Mouse (Mus musculus) large intestine, adult 2 months (tissue): ENCODE measurements at regions not wholly inside any gene's neighbourhood (a gene's known extent, or its start where the extent isn't known, plus 50 kb on each side); places are given as distances from the start of the nearest gene placed in this dataset.

ENCODE experiments used
- DNase-seq: peaks from one replicate; pipeline ENCODE4 v3.0.0-alpha.2; 2012; ENCODE audit warnings: low read depth, low spot score
- WGBS: fragments of 180-500 bp; shearing (Covaris S2); methylation state at CpG from one replicate; pipeline ENCODE4 v1.1.7; 2018; 5-methylcytosine and 5-hydroxymethylcytosine counted together

DNA sequence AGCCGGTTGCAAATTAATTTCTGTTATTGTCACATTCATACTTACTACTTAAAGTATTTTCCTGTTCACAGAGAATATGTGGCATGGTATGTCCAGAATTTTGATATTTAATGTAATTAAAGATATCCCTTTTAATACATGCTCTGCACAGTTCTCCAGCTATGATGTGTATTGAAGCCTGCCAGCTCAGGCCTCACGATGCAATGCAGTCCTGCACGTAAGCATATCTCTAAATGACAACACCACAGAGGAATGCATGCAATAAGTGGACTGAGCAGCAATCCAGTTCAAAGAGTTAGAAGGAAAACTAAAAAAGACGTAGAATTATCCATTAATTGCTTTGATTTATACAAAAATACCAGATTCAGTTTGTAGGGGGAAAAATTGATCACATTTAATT, 373.4 kb downstream of the Ptprc start:
- DNase-seq = no peak
- 66% methylated on average over 4 of the region's 4 CpGs for WGBS

GRCm38 (mm10) chr1:137800752-137801151, 374.8 kb downstream of the Ptprc start:
- WGBS = 66% methylated on average over 2 of the region's 2 CpGs
- DNase-seq = no peak

DNA sequence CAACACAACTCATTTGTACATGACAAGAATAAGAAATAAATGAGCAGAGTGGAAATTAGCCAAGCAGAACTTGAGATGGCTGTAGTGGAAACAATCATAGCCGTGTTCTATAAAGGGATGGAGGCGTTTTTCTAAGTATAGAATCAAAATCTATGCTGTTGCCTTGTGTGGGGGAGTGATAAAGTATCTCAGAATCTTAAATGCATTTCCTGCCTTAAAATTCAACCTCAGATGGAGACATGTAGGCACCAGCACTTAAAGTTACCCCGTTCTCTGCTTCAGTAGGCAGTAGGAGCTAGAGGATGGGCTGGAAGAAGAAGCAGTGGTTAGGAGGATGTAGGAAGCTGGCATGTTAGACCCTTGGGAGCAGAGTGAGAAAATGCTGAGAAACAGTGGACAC, 386.7 kb downstream of the Ptprc start:
- no peak for DNase-seq
- 71% methylated on average over 3 of the region's 3 CpGs for WGBS

GRCm38 (mm10) chr1:137786653-137787052, 388.9 kb downstream of the Ptprc start:
- no peak for DNase-seq

DNA sequence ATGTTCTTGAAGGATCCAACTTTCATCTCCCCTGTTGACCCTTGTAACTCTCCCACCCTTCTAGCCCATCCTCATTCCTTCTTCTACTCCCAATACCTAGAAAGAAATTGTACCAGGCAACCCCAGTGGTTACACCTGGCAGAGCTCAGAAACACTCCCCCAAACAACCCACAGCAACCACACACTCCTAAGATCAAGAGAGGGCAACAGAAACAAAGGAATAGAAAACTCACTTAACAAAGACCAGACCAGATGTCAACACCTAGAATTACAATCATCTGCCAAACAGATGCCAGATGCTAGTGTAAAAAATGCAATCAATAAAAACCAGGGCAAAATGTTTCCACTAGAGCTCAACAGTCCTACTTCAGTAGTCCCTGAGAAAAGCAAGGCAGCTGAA, 400.9 kb downstream of the Ptprc start:
- DNase-seq = no peak

GRCm38 (mm10) chr1:137760797-137761196, 414.7 kb downstream of the Ptprc start:
- no peak for DNase-seq
- WGBS = 80% methylated on average over 4 of the region's 4 CpGs

DNA sequence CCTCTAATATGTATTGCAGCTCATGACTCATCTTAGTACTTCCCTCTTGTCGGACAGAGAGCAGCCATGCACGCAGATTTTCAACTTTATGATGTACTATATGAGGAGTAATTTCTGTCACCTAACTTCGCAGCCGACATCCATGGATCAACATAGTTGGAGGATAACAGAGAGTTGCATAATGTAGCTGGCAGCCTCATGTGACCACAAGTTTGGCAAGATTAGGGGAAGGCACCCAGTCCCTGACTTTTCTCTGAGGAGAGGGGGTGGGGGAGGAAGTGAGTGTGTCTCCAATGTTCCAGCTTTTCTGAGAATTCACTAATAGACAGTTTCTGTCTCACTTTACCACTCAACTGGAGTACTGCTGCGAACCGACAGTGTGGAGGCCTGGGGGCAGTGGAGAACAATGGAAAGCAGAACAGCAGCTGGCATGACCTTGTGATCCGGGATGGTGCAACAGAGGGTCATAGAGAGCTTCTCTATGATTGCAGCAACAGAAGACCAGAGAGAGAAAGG, 424.0 kb downstream of the Ptprc start:
- DNase-seq = no peak
- WGBS = 57% methylated on average over 7 of the region's 7 CpGs

DNA sequence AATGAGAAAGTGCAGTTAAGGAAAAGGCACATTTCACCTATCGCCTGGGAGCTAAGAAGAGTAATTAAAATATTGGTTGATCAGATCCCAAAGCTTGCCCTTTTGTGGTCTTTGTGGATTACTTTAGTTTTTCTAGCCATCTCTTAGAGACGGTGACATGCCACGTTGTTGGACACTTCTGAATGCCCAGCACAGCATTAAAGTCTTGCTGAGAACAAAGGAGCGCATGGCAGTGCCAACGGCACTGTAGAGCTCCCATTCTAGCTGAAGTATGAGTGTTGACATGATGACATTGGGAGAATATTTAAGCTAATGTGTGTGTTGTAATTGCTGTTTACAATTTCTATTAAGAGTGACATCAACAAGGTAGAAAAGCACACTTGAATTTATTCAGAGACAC, 424.6 kb downstream of the Ptprc start:
- 92% methylated on average over 5 of the region's 5 CpGs for WGBS
- DNase-seq = no peak

DNA sequence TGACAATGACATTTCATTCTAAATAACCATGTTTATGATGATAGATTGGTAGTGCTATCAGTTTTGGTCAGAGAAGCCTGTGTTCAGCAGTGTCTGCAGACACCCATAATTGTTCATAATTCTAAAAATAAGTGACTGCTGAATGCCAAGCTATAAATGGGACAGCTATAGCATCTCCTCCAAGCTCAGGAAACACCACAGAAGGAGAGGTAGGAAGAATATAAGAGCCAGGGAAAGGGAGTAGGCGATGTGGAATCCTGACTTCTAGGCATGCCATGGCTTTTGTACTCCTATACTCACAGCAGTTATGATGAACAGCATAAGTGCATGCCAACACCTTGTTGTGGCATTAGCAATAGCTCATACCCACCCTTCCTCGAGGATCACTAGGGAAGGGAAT, 429.4 kb downstream of the Ptprc start:
- DNase-seq = no peak
- WGBS = 61% methylated on average over 2 of the region's 2 CpGs

GRCm38 (mm10) chr1:137738157-137738851, 437.2 kb downstream of the Ptprc start:
- DNase-seq = no peak
- WGBS = 6% methylated on average over 1 of the region's 1 CpGs

- no peak for DNase-seq
- 77% methylated on average over 3 of the region's 3 CpGs for WGBS
These were observed 471.6 kb downstream of the Ptprc start for GRCm38 (mm10) chr1:137703882-137704281.

GRCm38 (mm10) chr1:137698876-137699275, 476.6 kb downstream of the Ptprc start:
- 89% methylated on average over 4 of the region's 4 CpGs for WGBS

GRCm38 (mm10) chr1:137697289-137697688, 478.2 kb downstream of the Ptprc start:
- DNase-seq = no peak
- 81% methylated on average over 5 of the region's 5 CpGs for WGBS

More at GRCm38 (mm10) chr1:137698876-137699275, 476.6 kb downstream of the Ptprc start:
- no peak for DNase-seq

DNA sequence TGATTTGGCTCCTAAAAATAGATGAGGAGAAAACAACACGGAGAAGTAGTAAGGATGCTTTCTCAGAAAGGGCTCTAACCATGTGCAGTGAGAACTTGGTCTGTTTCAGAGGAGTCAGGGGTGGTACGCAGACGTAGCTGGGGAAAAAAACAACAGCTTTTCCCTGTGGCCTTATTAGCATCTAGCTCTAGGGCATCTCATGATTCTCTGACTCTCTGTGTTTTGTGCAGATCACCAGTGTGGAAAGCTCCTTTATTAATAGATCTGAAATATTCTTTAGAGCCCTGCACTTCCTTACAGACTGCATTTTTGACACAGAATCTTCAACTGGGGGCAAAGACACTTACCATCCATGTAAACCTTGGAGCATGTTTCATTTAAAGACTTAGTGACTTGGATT, 478.7 kb downstream of the Ptprc start:
- no peak for DNase-seq
- 72% methylated on average over 3 of the region's 3 CpGs for WGBS

GRCm38 (mm10) chr1:137695751-137696150, 479.8 kb downstream of the Ptprc start:
- no peak for DNase-seq
- WGBS = 79% methylated on average over 3 of the region's 3 CpGs

DNA sequence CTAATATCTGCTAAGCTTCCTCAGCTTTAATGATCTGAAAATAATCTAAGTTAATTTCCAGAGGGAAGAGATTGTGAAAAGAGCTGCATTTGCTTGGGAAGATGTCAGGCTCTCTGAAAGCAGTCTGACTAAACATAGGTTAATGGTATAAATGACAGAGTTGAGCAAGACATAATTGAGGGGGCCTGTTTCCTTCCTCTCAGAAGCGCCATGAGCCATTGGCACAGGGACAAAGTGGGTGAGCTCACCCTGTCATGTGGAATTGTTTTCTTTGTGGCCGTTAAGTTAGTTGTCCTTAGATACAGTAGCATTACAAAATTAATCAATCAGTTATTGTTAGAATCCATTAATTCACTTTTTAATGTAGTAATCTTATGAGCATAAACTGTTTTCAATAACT, 483.0 kb downstream of the Ptprc start:
- DNase-seq = no peak
- 46% methylated on average over 2 of the region's 2 CpGs for WGBS

- DNase-seq = no peak
These were observed 484.5 kb downstream of the Ptprc start for GRCm38 (mm10) chr1:137690860-137691595.

GRCm38 (mm10) chr1:137670650-137671049, 504.9 kb downstream of the Ptprc start:
- WGBS = 74% methylated on average over 5 of the region's 5 CpGs
- no peak for DNase-seq

More at GRCm38 (mm10) chr1:137690860-137691595, 484.5 kb downstream of the Ptprc start:
- 87% methylated on average over 9 of the region's 9 CpGs for WGBS

- 80% methylated on average over 3 of the region's 3 CpGs for WGBS
These were observed 505.7 kb downstream of the Ptprc start for GRCm38 (mm10) chr1:137669849-137670248.

GRCm38 (mm10) chr1:137658141-137658540, 517.4 kb downstream of the Ptprc start:
- 85% methylated on average over 1 of the region's 1 CpGs for WGBS
- no peak for DNase-seq

More at GRCm38 (mm10) chr1:137669849-137670248, 505.7 kb downstream of the Ptprc start:
- no peak for DNase-seq

DNA sequence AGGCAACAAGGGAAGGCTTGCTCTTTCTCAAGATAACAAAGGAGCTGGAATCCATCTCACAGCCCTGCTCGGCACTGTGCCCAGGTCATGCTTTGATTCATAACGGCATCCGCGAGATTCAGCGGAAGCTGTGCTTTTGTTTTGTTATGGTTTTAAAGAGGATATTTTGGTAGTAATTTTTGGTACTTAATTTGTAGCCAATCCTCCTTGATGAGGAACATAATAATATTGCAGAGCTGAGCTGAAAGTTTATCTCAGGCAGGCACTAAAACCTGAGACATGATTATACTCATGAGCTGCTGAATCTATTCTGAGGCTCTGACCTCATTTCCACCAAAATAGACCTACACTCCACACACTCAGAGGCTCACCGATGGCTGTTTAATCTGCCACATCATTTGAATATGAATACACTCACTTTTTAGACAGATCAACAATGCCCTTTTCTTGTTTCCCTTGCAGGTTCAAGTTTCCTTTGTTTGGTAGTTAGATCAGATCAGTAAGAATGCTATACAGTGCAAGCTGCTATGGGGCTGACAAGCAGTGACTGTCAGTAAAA, 518.5 kb downstream of the Ptprc start:
- DNase-seq = no peak
- 66% methylated on average over 6 of the region's 6 CpGs for WGBS
